Mouse (Mus musculus): Measurements from ENCODE around the gene Itgb3.

Gene Itgb3

GRCm38 (mm10) chr11:104582630-104583364 lies 25.0 kb upstream of the Itgb3 start:
- no peak for DNase-seq (ENCODE audit: extremely low read depth, low read depth)

- no peak for DNase-seq (ENCODE audit: extremely low read depth, low read depth)
Observed at GRCm38 (mm10) chr11:104585495-104585894, 22.3 kb upstream of the Itgb3 start.

GRCm38 (mm10) chr11:104587904-104588303 lies 19.9 kb upstream of the Itgb3 start:
- DNase-seq (ENCODE audit: extremely low read depth, low read depth): no peak

- no peak for DNase-seq (ENCODE audit: extremely low read depth, low read depth)
Observed at GRCm38 (mm10) chr11:104588513-104588912, 19.3 kb upstream of the Itgb3 start.

- no peak for DNase-seq (ENCODE audit: extremely low read depth, low read depth)
Observed at GRCm38 (mm10) chr11:104589570-104589969, 18.2 kb upstream of the Itgb3 start.

DNA sequence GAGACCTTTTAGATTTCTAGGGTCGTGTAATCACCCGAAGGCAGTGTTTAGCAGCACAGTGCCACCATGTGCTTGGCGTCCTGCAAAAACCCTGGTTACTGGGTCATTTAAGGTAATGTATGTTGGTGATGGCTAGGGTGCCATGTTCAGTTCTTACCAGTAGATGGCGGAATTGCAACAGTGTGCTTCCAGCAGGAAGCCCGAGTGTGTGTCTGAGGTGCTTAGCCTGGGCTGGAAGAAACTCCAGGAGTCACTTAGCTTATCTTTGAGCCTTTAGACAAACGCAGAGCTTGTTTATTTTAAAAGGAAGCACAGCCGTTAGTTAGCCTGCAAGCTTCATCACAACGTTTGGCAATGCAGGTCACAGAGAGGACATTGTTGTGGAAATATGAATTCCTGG lies 17.7 kb upstream of the Itgb3 start:
- DNase-seq (ENCODE audit: extremely low read depth, low read depth): peak; percentile 71

- DNase-seq (ENCODE audit: extremely low read depth, low read depth): no peak
Observed at GRCm38 (mm10) chr11:104592066-104592835, 15.5 kb upstream of the Itgb3 start.

- DNase-seq (ENCODE audit: extremely low read depth, low read depth): no peak
Observed at GRCm38 (mm10) chr11:104596365-104596764, 11.4 kb upstream of the Itgb3 start.

GRCm38 (mm10) chr11:104599265-104599945 lies 8.4 kb upstream of the Itgb3 start:
- DNase-seq (ENCODE audit: extremely low read depth, low read depth): no peak

- no peak for DNase-seq (ENCODE audit: extremely low read depth, low read depth)
Observed at GRCm38 (mm10) chr11:104600675-104601074, 7.1 kb upstream of the Itgb3 start.

GRCm38 (mm10) chr11:104604192-104604591 lies 3.6 kb upstream of the Itgb3 start:
- DNase-seq (ENCODE audit: extremely low read depth, low read depth): no peak

DNA sequence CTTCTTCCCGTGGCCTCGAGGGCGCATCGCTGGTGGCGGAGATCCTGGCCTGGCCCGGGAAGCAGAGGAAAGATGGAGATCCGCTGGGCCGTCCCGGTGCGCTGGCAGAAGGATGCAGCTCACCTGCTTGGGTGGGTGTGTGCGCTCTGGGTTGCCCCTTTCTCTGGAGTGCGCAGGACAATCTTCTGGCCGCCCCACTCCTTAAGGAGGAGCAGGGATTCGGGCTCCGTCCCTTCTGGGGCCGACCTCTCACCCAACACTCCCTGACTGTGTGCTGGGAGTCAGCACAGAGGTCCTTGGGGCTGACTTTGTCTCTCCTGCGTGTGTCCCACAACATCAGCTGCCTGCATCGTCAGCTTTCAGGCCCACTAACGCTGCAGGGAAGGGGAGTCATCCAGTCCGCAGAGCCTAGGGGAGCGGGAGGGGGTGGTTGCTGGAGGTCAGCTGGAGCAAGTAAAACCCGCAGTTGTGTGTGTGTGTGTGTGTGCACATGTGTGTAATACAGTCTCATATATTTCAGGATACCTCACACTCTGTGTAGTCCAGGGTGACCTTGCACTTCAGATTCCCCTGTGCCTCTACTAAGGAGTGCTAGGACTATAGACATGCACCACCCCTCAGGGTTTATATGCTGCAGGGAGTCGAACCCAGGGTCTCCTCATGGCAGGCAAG lies 585 bp downstream of the Itgb3 start:
- DNase-seq (ENCODE audit: extremely low read depth, low read depth): no peak

DNA sequence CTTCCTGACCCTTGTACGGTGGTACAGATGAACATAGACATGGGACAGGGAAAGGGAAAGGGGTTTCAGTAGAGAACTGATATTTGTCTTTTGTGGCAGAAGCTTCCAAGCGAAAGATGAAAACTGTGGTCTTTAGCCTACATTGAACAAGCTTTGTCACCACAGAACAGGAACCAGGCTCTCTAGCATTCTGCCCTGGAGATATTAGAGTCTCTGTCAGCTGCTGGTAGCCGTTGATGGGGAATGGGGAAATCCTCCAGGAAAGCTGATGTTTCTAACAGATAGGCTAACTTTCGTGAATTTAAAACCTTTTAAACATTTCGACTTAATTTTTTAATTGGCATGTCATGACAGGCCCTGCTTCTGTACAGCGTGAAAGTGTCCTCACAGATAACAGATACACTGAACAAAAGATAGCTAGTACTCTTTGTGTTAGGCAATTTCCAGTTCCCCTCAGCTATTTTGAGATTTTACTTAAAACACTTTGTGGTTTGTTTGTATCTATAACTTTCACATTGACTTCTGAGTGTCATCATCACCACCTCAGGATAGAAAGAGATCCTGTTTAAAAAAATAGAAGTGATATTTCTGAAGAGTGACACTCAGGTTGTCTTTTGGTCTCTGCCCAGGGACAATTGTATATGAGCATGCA lies 1.4 kb downstream of the Itgb3 start:
- DNase-seq (ENCODE audit: extremely low read depth, low read depth): peak; percentile 83

- no peak for DNase-seq (ENCODE audit: extremely low read depth, low read depth)
Observed at GRCm38 (mm10) chr11:104609733-104610132, 1.9 kb downstream of the Itgb3 start.

DNA sequence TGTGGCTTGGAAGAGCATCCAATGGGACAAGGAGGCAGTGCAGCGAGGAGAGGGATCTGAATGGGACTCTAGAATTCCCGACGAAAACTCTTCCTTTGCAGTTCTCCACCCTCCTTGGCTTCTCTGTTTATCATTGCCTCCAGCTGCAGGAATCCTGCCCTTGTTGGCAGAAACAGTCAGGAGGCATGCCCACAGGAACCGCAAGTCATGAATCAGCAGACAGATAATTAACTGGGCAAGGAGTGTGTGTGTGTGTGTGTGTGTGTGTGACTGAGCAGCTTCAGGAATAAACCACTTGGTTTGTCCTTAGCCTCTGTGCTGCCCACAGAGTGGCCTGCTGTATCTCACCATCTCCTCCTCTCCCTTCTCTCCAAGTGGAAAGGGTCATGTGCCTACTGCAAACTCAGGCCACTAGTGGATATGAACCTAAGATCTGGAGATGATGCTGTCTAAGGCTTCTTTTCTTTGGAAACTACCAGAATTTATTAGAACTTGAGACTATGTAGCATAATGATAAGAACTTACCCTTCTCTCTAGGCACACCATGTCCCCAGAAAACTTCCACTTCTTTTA lies 3.9 kb downstream of the Itgb3 start:
- peak; percentile 80 for DNase-seq (ENCODE audit: extremely low read depth, low read depth)

- DNase-seq (ENCODE audit: extremely low read depth, low read depth): no peak
Observed at GRCm38 (mm10) chr11:104613551-104613950, 5.8 kb downstream of the Itgb3 start.

- DNase-seq (ENCODE audit: extremely low read depth, low read depth): peak; percentile 70
Observed at GRCm38 (mm10) chr11:104614130-104614529, 6.3 kb downstream of the Itgb3 start.

DNA sequence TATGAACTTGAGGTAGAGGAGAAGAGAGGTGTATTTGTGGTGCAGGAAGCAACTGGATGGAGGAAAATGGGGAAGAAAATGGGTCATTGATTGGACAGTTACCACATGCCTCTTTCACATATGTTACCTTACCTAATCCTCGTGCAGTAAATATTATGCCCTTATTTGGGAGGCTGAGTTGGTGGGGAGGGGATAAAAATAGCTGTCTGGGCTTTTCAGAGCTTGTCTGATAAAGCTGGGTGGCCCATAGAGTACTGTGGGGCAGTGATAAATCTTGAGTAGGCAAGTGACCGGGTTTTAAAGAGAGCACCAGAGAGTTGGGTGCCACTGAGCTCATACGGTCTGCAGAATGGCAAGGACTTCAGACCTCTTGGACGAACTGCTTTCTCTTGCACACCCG lies 8.4 kb downstream of the Itgb3 start:
- no peak for DNase-seq (ENCODE audit: extremely low read depth, low read depth)

- DNase-seq (ENCODE audit: extremely low read depth, low read depth): peak; percentile 62
Observed at GRCm38 (mm10) chr11:104618638-104619076, 10.9 kb downstream of the Itgb3 start.
